13 mouse cellular contexts compared by ENCODE assay signal in genomic region chr13:44651259-44652238, GRCm38 (mm10).
DNase-seq lines count a peak whose midpoint lies in the region; ATAC-seq lines count a peak whose summit lies in the region.
"Had no signal": no experiment of that assay in that cellular context is flagged by ENCODE, and none has a peak within 500 bp of the region (broad histone marks: within the 10 kb centered on the region; RNA-seq: fewer than 3 reads in every experiment).

No protein-coding gene starts in this region.

- peak; percentile 36 for DNase-seq in kidney, adult 9 months
- peak; percentile 79 for DNase-seq in ZHBTc4 (ENCODE audit: low read depth, low spot score)
- DNase-seq in embryo, embryonic 9.5 days (ENCODE audit: extremely low spot score) = peak; percentile 40
- peak; percentile 41 for DNase-seq in limb, embryonic 11.5 days (ENCODE audit: low spot score)
- no peak for DNase-seq in lung, postnatal 14 days
- no peak for DNase-seq in urinary bladder, adult 2 months (ENCODE audit: low spot score)
- DNase-seq in right cerebral cortex, adult 18-20 months = no peak
- DNase-seq: cerebellum, postnatal 36 days; liver, embryonic 13.5 days; lung, postnatal 36 days had no signal

- no peak overlapping the region for H3K9ac ChIP-seq in kidney, embryonic 14.5 days (ENCODE audit: low read depth, low read length)
- H3K9ac ChIP-seq in limb, embryonic 11.5 days (ENCODE audit: low read length) = no peak overlapping the region
- H3K9ac ChIP-seq: liver, embryonic 13.5 days had no signal

- H3K4me1 ChIP-seq in kidney, embryonic 14.5 days (ENCODE audit: control insufficient read depth, insufficient read depth, low read length) = peaks cover 3% of the 10 kb centered on the region; the same call in 1 of the 2 replicates
- H3K4me1 ChIP-seq in limb, embryonic 11.5 days (ENCODE audit: control insufficient read depth, insufficient read depth, low read length) = peaks cover 8% of the 10 kb centered on the region

- no peak overlapping the region for H3K4me3 ChIP-seq in kidney, embryonic 14.5 days (ENCODE audit: low read length)
- no peak overlapping the region for H3K4me3 ChIP-seq in limb, embryonic 11.5 days (ENCODE audit: low read depth, low read length)
- H3K4me3 ChIP-seq: hindbrain, embryonic 10.5 days; liver, embryonic 13.5 days had no signal

- ATAC-seq in kidney, embryonic 14.5 days (ENCODE audit: low FRiP score, low TSS enrichment) = no peak
- ATAC-seq in limb, embryonic 11.5 days (ENCODE audit: insufficient number of reproducible peaks, low FRiP score, low TSS enrichment, low read depth) = no peak

- H3K36me3 ChIP-seq in kidney, embryonic 14.5 days (ENCODE audit: control insufficient read depth, insufficient read depth, low read length) = no peaks in the 10 kb centered on the region
- no peaks in the 10 kb centered on the region for H3K36me3 ChIP-seq in limb, embryonic 11.5 days (ENCODE audit: control insufficient read depth, insufficient read depth, low read length)
- H3K36me3 ChIP-seq: G1E; hindbrain, embryonic 10.5 days; liver, embryonic 13.5 days had no signal

- 37% methylated on average over 22 of the region's 22 CpGs for WGBS in kidney, embryonic 14.5 days
- WGBS in limb, embryonic 11.5 days = 18% methylated on average over 22 of the region's 22 CpGs

- H3K4me2 ChIP-seq in kidney, embryonic 14.5 days (replicated peaks; ENCODE audit: low read depth, low read length) = no peak overlapping the region
- H3K4me2 ChIP-seq in limb, embryonic 11.5 days (ENCODE audit: low read depth, severe bottlenecking) = no peak overlapping the region; the same call in 1 of the 2 replicates
- H3K4me2 ChIP-seq: liver, embryonic 13.5 days had no signal

- H3K27ac ChIP-seq in kidney, embryonic 14.5 days (ENCODE audit: low read depth, low read length) = no peak overlapping the region
- no peak overlapping the region for H3K27ac ChIP-seq in limb, embryonic 11.5 days (replicated peaks; ENCODE audit: low read depth, low read length)
- H3K27ac ChIP-seq: hindbrain, embryonic 10.5 days; liver, embryonic 13.5 days had no signal

- no peaks in the 10 kb centered on the region for H3K9me3 ChIP-seq in kidney, embryonic 14.5 days (ENCODE audit: control insufficient read depth, low read length)
- no peaks in the 10 kb centered on the region for H3K9me3 ChIP-seq in limb, embryonic 11.5 days (ENCODE audit: control insufficient read depth, low read length)
- H3K9me3 ChIP-seq: G1E; hindbrain, embryonic 10.5 days; liver, embryonic 13.5 days had no signal

- no peaks in the 10 kb centered on the region for H3K27me3 ChIP-seq in kidney, embryonic 14.5 days (ENCODE audit: control insufficient read depth, insufficient read depth, low read length)
- no peaks in the 10 kb centered on the region for H3K27me3 ChIP-seq in limb, embryonic 11.5 days (ENCODE audit: control insufficient read depth, insufficient read depth, low read length)
- H3K27me3 ChIP-seq: liver, embryonic 13.5 days had no signal

Comparison
In these comparisons a context has a peak if more than half of its experiments do, and no peak if none do; other contexts are left out.
1. DNase-seq: peak in kidney, adult 9 months (single experiment), ZHBTc4 (single experiment), embryo, embryonic 9.5 days (single experiment) and limb, embryonic 11.5 days (single experiment); none in lung, postnatal 14 days (single experiment), urinary bladder, adult 2 months (single experiment) and right cerebral cortex, adult 18-20 months (single experiment).